Mouse (Mus musculus) left cerebral cortex, adult 2 months (tissue): ENCODE results near the gene Sox5. TPM values are rescaled to one million over a fixed set of nuclear protein-coding genes. Genes with fewer than 3 reads are reported as not detected.
"Not testable (repeated sequence)": the region's sequence is repeated elsewhere in the genome, so short reads cannot be mapped to it uniquely, and the experiment has no call there.

ENCODE experiments used
- DNase-seq, 2 experiments: peaks; one replicate each; pipeline ENCODE4 v3.0.0; 2021 to 2022; ENCODE audit warnings: low spot score in 2 of 2, mixed read lengths in 1 of 2; ENCODE audit errors: extremely low spot score in 1 of 2
- H3K27ac ChIP-seq: fragments of 200-600 bp; 2 replicates; pipeline ENCODE4 v1.8.1; 2022
- H3K4me3 ChIP-seq: fragments of 200-600 bp; 2 replicates; pipeline ENCODE4 v1.8.1; 2022
- CTCF ChIP-seq: fragments of 200-600 bp; IDR thresholded peaks from 2 replicates; pipeline ENCODE4 v1.8.1; 2022; ENCODE audit warnings: antibody characterized with exemption, mild to moderate bottlenecking, moderate library complexity
- intact Hi-C: fragments of 180-260 bp; cut with DNase I; formaldehyde crosslinking; loops from one replicate; pipeline ENCODE4 v1.15.1; 2025
- total RNA-seq, 2 experiments: library from RNA; stranded (reverse); gene quantifications; 2 replicates each; pipeline ENCODE4 v1.2.3; 2021

Gene Sox5
- total RNA-seq, 2 experiments from 2014 or later = 61.5 to 63.3 TPM

DNA sequence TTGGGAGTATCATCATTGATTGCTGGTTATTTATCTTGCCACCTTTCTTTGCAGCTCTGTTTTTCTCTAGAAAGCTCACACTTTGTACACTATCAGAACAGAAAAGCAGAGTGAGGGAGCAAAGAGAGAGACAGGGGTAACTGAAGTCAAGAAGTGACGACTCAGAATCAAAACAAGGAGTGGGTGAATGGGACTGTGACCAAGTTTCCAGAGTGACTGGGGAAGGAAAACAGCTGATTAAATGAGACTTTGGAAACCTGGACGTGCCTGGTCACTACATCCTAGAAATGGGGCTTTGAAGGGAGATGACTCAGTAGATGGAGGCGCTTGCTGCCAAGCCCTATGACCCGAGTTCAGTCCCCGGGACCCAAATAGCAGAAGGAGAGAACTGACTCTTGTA is 483.9 kb downstream of the Sox5 start:
- TF ChIP-seq CTCF = no peak
- DNase-seq = no peak
- no peak overlapping the region for H3K4me3 ChIP-seq
- intact Hi-C loops = no loop called here
- H3K27ac ChIP-seq = no peak overlapping the region

DNA sequence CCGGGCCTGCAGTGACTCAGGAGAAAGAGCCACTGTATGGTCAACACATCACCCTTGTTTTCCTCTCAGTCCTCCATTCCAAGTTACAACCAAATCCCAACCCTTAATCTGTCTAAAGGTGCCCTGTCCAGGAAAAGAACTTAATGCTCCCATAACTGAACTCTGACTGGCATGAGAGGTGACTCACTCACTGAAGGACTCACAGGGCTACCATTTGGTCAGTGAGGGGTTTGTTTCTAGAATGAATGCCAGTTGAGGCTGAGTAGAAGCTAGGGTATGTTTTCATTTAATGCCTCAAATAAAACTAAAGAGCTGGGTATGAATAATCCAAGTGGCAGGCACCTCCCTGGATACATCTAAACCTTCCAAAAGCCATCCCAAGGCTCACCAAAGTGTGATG is 484.6 kb downstream of the Sox5 start:
- no peak for TF ChIP-seq CTCF
- no peak overlapping the region for H3K27ac ChIP-seq
- intact Hi-C loops = no loop called here

DNA sequence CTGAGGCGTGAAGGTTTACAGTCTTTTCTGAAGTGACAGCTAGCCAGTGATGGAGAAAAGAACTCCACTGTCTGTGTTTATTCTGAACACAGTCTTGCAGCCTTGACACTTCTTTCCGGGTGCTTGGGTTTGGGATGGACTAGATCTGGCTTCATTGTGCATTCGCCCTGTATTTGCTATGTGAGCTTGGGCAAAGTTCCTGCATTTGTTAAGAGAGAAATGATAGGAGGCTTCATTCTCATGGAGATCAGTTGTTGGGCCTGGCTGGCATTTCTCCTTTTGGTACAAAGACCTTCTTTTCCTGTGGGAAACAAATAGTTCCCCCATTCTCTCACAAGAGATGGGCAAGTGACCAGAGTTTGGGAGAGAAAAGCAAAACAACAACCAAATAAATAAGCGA is 490.3 kb downstream of the Sox5 start:
- no peak for TF ChIP-seq CTCF
- intact Hi-C loops = no loop called here

More for the DNA sequence above, 484.6 kb downstream of the Sox5 start:
- H3K4me3 ChIP-seq = no peak overlapping the region
- no peak for DNase-seq

DNA sequence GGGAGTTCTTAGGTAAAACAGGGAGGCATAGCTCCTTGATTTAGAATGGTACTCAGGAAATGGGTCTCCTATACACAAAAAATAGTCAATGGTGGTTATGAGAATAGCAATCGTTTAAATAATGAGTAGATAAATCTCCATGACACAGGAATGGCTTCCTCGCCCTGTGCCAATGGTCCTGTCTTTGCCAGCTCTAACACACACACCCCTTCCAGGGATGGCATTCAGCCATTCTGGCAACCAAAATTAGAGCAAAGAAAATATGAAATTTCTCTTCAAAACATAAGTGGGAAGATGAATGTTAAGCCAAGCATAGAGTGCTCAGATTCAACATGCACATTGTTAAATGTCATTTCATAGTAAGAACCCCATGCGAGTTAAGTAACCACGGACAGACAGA is 495.7 kb downstream of the Sox5 start:
- TF ChIP-seq CTCF = no peak
- no peak for DNase-seq
- intact Hi-C loops = no loop called here
- no peak overlapping the region for H3K4me3 ChIP-seq
- no peak overlapping the region for H3K27ac ChIP-seq

More for the DNA sequence above, 490.3 kb downstream of the Sox5 start:
- no peak overlapping the region for H3K4me3 ChIP-seq
- no peak for DNase-seq
- H3K27ac ChIP-seq = no peak overlapping the region

DNA sequence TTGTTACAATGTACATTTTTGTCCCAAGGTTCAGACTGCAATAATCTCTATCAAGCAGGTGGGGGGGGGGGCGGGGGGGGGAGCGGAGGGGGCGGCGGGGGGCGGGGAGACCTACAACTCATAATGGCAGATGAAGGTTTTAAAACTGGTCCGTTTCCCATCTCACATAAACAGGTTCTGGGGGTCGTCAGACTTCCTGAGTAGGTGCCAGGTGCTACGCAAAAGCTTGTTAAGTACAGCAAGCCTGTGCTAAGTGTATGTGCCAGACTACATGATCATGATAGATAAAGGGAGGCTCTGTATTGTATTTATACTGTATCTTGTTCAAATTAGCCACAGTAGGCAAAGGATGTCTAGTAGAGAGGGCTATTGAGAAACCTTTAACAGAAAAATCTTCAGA is 498.6 kb downstream of the Sox5 start:
- intact Hi-C loops = no loop called here
- no peak for TF ChIP-seq CTCF
- Histone ChIP-seq H3K27ac (no peak overlapping the region), H3K4me3 (no peak overlapping the region)
- no peak for DNase-seq

DNA sequence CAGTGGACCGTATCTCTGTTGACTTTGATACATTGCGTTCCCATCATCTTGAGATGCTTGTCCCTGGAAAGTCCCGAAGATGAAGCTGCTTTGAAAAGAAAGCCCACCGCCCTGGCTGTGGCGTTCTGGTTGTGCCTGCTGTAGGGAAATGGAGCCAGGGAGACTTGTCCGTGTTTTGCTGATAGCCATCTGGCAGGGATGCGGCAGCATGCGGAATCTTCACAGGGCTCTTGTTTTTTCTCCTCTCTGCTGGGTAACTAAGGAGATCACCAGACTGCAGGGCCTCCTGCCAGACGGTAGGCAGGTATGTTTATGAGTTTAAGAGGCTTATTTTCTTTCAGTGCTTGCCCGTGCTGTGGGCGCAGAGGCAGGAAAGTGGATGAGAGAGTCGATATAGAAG is 499.0 kb downstream of the Sox5 start:
- intact Hi-C loops = no loop called here
- TF ChIP-seq CTCF = no peak
- Histone ChIP-seq H3K27ac (no peak overlapping the region), H3K4me3 (no peak overlapping the region)
- no peak for DNase-seq

DNA sequence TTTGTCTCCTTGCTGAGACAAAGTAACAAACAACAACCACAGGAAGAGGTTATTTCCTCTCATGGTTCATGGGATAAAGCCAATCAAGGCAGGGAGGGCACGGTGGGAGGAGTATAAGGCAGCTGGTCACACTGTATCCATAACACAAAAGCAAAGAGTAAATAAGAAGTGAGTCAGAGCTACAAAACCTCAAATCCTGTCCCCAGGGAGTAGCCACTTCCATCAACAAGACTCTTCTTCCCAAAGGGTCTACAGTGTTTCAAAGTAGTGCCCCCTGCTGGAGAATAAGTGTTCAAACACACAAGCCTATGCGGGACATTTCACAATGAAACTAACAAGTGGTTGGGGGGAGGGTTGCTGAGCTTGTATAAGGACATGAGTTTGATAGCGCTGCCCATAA is 500.1 kb downstream of the Sox5 start:
- peak; percentile 6 for TF ChIP-seq CTCF
- no peak for DNase-seq
- no peak overlapping the region for H3K27ac ChIP-seq
- no peak overlapping the region for H3K4me3 ChIP-seq
- intact Hi-C loops = no loop called here

DNA sequence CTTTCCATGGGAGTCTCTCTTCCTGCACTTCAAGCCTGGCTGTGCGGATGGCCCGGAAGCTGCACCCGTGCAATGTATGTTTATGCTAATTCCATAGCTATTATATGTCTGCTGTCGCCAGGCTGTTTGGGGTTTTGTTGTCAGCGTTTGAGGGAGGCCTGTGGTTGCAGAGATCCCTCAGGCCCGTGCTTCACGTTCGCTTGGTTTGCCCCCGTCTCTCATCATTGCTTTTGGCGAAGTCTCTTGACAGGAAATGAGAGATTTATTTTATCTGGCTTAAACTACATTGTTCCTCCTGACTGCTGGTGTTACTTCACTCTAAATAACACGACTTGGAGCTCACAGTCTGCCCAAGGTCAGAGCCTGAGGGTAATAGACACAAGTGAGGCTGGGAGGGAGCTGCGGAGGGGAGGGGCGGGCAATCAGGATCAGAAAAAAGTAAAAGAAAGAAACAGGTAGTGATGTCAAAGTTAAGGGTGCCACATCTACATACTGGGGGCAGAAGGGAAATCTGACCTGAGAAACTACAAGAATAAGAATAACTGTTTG is 503.2 kb downstream of the Sox5 start:
- intact Hi-C loops = no loop called here
- no peak for DNase-seq
- Histone ChIP-seq H3K27ac (no peak overlapping the region), H3K4me3 (no peak overlapping the region)
- TF ChIP-seq CTCF = no peak

DNA sequence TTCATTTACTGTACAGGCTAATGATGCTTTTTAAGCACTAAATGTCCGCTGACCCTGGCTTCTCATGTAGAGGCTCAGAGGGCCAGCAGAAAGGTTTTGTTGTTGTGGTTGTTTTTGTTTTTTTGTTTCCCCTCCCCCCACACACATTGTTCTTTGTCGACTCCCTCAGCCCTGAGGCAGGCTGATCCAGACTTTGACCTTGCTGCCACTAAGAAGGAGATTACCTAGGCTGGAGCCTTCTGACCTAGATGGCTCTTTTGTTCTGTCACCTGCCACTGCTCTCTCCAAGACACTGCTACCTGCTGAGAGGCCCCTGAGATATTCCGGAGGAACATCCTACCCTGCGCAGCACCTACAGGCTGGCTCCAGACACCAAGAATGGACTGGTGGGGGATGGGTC is 508.4 kb downstream of the Sox5 start:
- DNase-seq, intact Hi-C loops, H3K27ac ChIP-seq, H3K4me3 ChIP-seq: not testable (repeated sequence)

DNA sequence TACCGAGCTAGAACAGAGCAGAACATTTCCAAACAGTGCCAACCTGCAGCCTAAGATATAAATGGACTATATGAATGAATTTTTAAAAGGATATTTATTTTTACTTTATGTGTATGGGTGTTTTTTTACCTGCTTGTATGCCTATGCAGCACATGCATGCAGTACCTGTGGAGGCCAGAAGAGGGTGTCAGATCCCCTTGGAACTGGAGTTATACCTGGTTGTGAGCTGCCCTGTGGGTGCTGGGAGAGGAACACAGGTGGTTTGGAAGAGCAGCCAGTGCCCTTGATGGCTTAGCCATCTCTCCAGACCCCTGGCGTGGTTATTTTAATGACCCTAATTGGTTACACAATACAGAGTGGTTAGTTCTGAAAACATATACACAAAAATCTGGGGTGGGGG is 510.5 kb downstream of the Sox5 start:
- H3K27ac ChIP-seq = no peak overlapping the region

DNA sequence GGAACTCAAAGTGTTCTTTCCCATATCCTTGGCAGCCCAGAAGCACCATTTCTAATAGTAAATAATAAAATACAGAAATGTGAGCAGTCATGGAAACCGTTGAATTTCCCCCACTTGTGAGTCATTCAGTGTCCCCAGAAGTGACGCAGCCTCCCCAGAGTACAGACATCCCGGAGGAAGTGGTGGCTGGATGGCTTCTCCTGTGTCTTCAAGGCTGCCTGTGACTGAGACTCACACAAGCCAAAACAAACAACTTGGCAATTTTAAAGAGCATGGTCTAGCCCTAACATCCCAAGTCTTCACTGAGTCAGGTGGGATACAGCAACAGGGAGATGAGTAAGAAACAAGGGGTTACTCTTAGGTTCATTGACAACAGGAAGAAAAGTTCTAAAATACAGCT is 511.5 kb downstream of the Sox5 start:
- no peak for DNase-seq
- intact Hi-C loops = no loop called here

More for the DNA sequence above, 510.5 kb downstream of the Sox5 start:
- intact Hi-C loops = no loop called here
- H3K4me3 ChIP-seq = no peak overlapping the region
- TF ChIP-seq CTCF = peak; percentile 39
- DNase-seq = no peak

DNA sequence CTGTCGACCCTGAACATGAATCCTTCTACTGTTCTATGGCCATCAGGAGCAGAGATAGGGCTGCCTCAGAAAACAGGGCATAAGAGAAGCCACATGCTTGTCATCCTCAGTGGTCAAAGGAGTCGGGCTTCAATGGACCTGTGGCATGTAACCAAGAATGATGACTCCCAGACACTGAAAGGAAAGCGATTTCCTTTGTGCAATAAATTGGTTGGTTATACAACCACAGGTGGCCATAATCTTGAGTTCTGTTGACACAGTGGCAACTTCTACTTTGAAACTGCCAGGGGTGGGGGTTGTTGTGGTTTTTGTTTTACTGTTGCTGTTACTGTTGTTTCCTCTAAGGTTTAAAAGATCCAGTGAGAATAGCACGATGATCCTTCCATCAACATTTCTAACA is 512.1 kb downstream of the Sox5 start:
- Histone ChIP-seq H3K27ac (no peak overlapping the region), H3K4me3 (no peak overlapping the region)
- DNase-seq = no peak
- TF ChIP-seq CTCF = no peak
- intact Hi-C loops = no loop called here

More for the DNA sequence above, 511.5 kb downstream of the Sox5 start:
- H3K4me3 ChIP-seq = no peak overlapping the region
- no peak for TF ChIP-seq CTCF
- H3K27ac ChIP-seq = no peak overlapping the region

DNA sequence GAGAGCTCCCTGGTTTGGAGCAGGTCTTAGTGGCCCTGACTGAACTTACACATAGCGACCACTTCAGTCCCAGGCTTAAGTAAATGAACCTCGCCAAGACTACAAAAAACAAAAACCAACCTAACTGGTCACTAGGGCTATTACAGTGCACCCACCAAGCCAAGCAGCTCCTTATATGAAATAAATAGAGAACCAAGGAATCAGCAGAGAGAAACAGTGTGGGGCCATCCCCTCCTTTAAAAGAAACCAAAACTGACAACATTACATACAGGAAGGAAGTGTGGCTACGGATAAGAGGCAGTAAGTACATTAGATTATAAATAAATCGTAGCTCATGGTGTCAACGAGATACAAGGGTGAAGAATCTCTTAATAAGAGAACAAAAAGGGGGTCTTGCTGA is 516.0 kb downstream of the Sox5 start:
- no peak overlapping the region for H3K27ac ChIP-seq
- H3K4me3 ChIP-seq = no peak overlapping the region
- no peak for TF ChIP-seq CTCF
- intact Hi-C loops = no loop called here
- DNase-seq = no peak
